Mouse (Mus musculus) kidney, adult 18-20 months (tissue): ENCODE measurements at regions not wholly inside any gene's neighbourhood (a gene's known extent, or its start where the extent isn't known, plus 50 kb on each side); places are given as distances from the start of the nearest gene placed in this dataset.
"Not testable (repeated sequence)": the region's sequence is repeated elsewhere in the genome, so short reads cannot be mapped to it uniquely, and the experiment has no call there.

Experiments
- DNase-seq: peaks from one replicate; pipeline ENCODE4 v3.0.0; 2021

- no peak for DNase-seq
These were observed 194.4 kb upstream of the Ppp6c start for GRCm38 (mm10) chr2:39420696-39421095.

GRCm38 (mm10) chr2:39400336-39400735 lies 174.1 kb upstream of the Ppp6c start:
- DNase-seq = no peak

DNA sequence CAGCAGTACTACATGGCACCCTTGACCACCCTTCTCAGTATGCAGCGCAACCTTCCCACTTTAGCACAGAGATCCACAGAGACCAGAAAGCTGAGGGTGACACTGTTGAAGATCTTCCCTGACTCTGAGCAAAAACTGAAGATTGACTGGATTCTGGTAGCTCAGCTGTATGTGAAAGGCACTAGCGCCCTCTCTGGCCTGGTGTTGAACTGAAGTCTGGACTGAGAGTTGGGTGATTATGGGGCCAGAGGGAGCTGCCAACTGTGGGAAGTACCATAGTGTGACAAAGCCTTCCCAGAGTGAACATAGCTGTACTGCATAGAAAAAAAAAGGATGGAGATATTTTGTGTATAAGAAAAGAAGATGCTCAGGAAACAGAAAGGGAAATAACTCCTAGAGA lies 173.3 kb upstream of the Ppp6c start:
- DNase-seq = no peak

GRCm38 (mm10) chr2:39394643-39395042 lies 168.4 kb upstream of the Ppp6c start:
- DNase-seq = no peak

DNA sequence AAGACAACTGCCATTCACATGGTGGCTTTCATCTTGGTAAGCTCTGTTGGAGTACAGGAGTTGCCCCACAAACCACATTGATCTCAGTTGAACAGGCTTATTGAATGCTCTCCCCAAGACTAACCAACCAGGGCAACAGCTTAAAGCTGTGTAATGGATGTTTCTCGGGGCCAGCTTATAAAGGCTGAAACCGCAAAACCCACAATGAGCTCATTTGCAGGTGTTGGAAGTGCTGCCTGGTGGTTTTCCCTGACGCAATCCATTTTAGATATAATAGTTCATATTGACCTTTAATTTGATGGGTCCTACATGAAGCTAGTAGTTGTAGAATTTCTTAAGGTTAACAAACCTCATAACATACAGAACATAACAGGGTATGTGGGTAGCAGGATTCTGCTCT lies 151.0 kb upstream of the Ppp6c start:
- no peak for DNase-seq

- DNase-seq = peak; percentile 94
These were observed 147.0 kb upstream of the Ppp6c start for GRCm38 (mm10) chr2:39373068-39373779.

GRCm38 (mm10) chr2:39344207-39344606 lies 118.0 kb upstream of the Ppp6c start:
- no peak for DNase-seq

GRCm38 (mm10) chr2:39340406-39340805 lies 114.2 kb upstream of the Ppp6c start:
- DNase-seq = no peak

DNA sequence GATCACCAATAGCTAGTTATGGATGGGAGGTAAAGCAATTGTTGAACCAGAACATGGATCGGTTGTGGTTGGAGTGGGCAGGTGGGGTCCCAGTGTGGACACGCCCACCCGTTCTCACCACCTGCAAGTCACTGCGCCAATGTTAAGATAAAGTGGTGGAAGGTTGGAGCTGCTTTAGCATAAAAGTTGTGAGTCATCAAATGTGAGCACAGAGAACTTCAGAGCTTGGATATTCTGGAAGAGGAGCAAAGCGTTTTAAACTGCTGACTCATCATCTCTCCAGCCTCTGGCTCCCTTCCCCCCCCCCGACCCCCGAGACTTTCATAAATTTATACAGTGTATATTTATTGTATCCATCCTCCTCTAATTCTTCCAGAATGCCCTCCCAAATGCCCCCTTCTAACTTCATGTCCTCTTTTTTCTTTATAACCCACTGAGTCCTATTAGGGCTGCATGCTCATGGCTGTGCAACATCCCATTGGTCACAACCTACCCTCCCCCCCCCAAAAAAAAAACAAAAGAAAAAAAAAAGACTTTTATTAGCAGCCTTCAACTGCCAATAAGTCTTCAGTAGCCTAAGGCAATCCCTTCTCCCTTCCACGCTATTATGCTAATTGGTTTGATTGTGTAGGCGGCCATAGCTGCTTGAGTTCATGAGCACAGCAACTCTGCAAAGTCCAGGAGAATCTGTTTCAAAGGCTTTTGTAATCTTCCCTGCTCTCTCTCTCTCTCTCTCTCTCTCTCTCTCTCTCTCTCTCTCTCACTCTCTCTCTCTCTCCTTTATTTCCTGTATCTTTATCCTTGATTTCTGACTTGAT lies 112.8 kb upstream of the Ppp6c start:
- DNase-seq = no peak

DNA sequence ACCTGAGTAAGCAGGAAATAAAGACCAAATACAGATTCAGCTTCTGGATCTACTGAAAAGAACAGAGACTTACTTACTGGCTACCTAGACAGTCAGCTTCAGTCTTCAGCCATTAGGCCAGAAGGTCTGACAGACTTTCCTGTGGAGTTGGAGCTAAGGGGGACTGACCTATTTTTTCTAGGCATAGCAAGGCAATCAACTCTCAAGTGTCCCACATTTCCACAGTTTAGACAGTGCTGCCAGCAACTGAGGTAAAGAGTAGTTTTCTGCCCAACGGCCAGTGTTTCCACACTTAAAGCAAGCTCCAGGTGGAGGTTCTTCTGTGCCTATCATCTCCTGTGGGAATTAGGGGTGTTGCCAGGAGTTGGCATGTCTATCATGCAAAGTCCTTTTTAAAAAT lies 111.3 kb upstream of the Ppp6c start:
- DNase-seq = no peak

GRCm38 (mm10) chr2:39325715-39326493 lies 99.7 kb upstream of the Ppp6c start:
- no peak for DNase-seq

- not testable (repeated sequence) for DNase-seq
These were observed 98.9 kb upstream of the Ppp6c start for GRCm38 (mm10) chr2:39325122-39325521.

GRCm38 (mm10) chr2:39299798-39300382 lies 73.6 kb upstream of the Ppp6c start:
- no peak for DNase-seq

GRCm38 (mm10) chr2:39299290-39299689 lies 73.0 kb upstream of the Ppp6c start:
- no peak for DNase-seq

DNA sequence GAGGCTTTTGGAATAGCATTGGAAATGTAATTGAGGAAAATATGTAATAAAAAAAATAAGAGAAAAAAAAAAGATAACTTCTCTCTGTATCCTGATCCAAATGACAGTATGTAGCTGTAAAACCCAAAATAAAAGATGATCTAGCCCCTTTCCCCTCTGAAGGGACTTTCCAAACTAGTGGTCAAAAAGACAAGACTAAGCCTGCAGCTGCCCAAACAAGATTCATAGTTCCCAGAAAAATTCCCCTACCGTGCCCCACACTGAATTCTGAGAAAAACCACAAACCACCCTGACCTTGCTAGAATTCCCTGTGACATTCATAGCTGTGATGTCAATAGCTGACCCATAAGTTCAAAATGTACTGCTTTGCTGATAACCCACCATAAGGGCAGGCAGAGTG lies 69.2 kb upstream of the Ppp6c start:
- no peak for DNase-seq

DNA sequence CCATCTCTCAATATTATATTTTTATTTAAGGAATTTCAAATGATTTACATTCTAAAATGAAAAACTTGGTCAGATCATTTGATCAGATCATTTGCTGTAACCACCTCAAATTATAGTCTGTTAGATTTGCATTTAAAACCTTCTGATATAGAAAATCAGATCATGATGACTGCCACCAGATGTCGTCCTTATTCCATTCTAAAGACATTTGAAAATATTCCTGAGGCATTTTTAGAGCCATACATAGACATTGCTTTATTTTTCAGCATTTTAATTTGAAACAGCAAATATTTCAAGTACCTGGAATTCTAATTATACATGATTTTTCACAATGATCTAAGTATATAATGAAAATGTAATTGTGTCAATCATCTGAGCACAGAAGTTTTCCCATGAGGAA lies 52.0 kb upstream of the Ppp6c start:
- no peak for DNase-seq
